Mouse (Mus musculus) kidney, adult 2 months (tissue): Measurements from ENCODE around the gene Ppp1r2.

Source experiments
- CTCF ChIP-seq: fragments of 200-500 bp; conservative IDR thresholded peaks from 2 replicates; pipeline ENCODE4 v1.5.1; 2011; ENCODE audit warnings: low read depth, mild to moderate bottlenecking, control low read depth, low read length, moderate library complexity, mixed read lengths; ENCODE audit not compliant: insufficient read depth, insufficient read length
- POLR2A ChIP-seq: fragments of 200-500 bp; IDR thresholded peaks from one replicate; pipeline ENCODE4 v1.6.1; 2011; ENCODE audit warnings: low read depth, low read length, control low read depth

DNA sequence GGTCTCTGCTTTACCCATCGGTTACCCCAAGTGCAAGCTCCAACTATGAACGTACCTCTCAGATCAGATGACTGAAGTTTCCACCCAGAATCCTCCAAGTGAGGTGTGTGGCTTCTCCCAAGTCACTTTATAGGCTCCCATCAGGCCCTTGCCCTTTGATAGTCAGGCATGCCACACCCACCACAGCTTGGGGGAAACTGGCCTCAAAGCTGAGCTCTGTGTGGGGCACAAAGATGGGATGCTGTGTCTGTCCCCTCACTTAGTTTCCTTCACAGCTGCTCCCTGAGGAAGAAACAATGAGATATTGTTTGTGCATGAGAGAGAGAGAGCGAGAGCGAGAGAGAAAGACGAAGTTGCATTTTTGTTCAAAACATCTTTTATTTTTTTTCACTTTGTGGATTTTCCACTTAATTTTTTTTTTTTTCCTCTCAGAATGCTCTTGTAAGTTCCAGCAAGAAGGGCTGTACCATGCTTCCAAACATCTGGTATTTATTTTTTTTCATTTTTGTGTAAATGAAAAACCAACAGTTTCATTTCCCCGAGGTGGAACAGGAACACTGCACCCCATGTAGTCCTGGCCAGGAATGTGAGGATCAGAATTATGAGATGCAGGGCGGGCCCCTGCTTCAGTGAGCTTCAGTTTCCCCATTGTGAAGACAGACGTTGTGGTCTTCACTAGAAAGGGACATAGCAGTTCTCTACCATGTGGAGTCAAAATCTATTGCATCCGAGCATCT is 39.6 kb upstream of the Ppp1r2 start, which contains the start of gene Apod:
- no peak for TF ChIP-seq POLR2A
- TF ChIP-seq CTCF: no peak
